Mouse (Mus musculus): ENCODE results near the gene Sectm1a.
"Not testable (repeated sequence)": the region's sequence is repeated elsewhere in the genome, so short reads cannot be mapped to it uniquely, and the experiment has no call there.

Sectm1a gene

GRCm38 (mm10) chr11:121047826-121048399 is 33.1 kb downstream of the Sectm1a start:
- peak; percentile 78 for DNase-seq (ENCODE audit: low read depth)

GRCm38 (mm10) chr11:121045286-121045685 is 35.7 kb downstream of the Sectm1a start:
- DNase-seq (ENCODE audit: low read depth), result no peak

GRCm38 (mm10) chr11:121043025-121043424 is 38.0 kb downstream of the Sectm1a start:
- not testable (repeated sequence) for DNase-seq (ENCODE audit: low read depth)

- no peak for DNase-seq (ENCODE audit: low read depth)
These were observed 38.5 kb downstream of the Sectm1a start for GRCm38 (mm10) chr11:121042480-121042879.

- no peak for DNase-seq (ENCODE audit: low read depth)
These were observed 39.4 kb downstream of the Sectm1a start for GRCm38 (mm10) chr11:121041636-121042035.

- DNase-seq (ENCODE audit: low read depth), result peak; percentile 84
These were observed 39.8 kb downstream of the Sectm1a start for GRCm38 (mm10) chr11:121041212-121041611.

GRCm38 (mm10) chr11:121039302-121039701 is 41.7 kb downstream of the Sectm1a start, which contains the start of gene Cd7:
Cd7 (minus strand) TSS chr11:121039418.
- no peak for DNase-seq (ENCODE audit: low read depth)

GRCm38 (mm10) chr11:121038366-121039240 is 42.4 kb downstream of the Sectm1a start:
- DNase-seq (ENCODE audit: low read depth), result peak; percentile 40

- peak; percentile 9 for DNase-seq (ENCODE audit: low read depth)
These were observed 47.9 kb downstream of the Sectm1a start for GRCm38 (mm10) chr11:121033118-121033517.

GRCm38 (mm10) chr11:121027259-121027658 is 53.8 kb downstream of the Sectm1a start:
- DNase-seq (ENCODE audit: low read depth), result peak; percentile 82

GRCm38 (mm10) chr11:121024163-121024562 is 56.9 kb downstream of the Sectm1a start:
- no peak for DNase-seq (ENCODE audit: low read depth)

GRCm38 (mm10) chr11:121019501-121019900 is 61.5 kb downstream of the Sectm1a start:
- DNase-seq (ENCODE audit: low read depth), result no peak

- DNase-seq (ENCODE audit: low read depth), result peak; percentile 69
These were observed 63.3 kb downstream of the Sectm1a start for GRCm38 (mm10) chr11:121017703-121018102.

Data from 416B (cell line).